Mouse (Mus musculus): ENCODE results near the gene Pax8. TPM values are rescaled to one million over a fixed set of nuclear protein-coding genes. Genes with fewer than 3 reads are reported as not detected.

Gene Pax8
- total RNA-seq, 2 experiments from 2014 or later: not detected

DNA sequence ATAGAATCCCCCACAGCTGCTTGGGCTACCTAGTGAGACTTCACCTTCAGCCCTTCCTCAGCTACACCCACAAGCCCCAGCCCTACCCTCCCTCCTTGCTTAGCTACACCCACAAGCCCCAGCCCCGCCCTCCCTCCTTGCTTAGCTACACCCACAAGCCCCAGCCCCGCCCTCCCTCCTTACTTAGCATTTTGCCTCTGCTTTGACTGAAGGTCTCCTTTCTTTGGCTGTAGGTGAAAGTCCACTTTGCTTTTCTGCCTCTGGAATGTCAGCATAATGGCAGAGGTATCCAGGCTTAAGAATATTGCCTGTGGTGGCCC is 14.6 kb downstream of the Pax8 start:
- no peak for DNase-seq

DNA sequence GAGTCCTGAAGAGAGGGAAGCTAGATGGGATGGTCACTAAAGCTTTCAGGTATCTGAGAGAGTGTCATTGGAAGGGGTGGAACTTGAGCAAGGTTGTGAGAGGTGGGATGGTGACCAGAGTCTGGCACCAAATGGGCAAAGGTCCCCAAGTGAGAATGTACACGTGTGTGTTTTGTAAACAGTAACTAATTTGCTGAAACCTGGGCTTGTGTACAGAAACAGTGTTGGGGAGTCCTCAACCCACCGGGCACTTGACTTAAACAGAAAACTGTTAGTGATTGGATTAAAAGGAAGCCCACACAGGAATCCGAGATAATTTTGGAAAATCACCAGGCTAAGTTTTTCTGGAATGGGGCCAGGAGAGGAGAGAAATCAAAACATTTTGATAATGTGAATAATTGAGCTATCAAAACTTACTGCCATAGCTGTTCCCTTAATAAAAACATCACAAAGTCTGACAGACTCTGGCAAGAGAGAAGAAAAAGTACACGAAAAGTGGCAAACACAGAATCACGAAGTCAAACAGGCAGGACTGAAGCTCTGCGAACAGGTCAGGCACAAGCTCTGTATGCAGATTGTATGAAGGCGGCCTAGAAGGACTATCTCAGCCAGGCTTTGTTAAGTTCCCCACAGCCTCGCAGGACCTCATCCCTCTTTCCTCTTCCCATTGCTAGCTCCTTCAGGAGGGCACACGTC is 15.1 kb downstream of the Pax8 start:
- DNase-seq: no peak

DNA sequence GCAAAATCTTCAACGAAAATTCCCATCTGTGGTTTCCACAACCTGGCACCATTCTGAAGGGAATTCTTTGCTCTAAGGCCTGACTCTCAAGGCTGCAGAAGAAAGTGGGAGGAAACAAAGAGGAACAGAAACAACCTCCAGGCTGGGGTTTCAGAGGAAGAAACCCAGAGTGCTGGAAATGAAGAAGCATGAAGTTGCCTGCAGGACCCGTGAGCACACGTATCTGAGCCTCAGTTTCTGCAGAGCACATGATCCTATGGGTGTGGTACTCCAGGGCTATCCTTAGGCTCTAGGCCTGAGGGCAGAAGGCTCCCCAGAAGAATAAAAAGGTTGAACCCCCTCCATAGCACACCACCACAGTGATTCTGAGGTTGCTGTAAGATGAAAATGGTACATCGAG is 18.6 kb downstream of the Pax8 start:
- DNase-seq: no peak

DNA sequence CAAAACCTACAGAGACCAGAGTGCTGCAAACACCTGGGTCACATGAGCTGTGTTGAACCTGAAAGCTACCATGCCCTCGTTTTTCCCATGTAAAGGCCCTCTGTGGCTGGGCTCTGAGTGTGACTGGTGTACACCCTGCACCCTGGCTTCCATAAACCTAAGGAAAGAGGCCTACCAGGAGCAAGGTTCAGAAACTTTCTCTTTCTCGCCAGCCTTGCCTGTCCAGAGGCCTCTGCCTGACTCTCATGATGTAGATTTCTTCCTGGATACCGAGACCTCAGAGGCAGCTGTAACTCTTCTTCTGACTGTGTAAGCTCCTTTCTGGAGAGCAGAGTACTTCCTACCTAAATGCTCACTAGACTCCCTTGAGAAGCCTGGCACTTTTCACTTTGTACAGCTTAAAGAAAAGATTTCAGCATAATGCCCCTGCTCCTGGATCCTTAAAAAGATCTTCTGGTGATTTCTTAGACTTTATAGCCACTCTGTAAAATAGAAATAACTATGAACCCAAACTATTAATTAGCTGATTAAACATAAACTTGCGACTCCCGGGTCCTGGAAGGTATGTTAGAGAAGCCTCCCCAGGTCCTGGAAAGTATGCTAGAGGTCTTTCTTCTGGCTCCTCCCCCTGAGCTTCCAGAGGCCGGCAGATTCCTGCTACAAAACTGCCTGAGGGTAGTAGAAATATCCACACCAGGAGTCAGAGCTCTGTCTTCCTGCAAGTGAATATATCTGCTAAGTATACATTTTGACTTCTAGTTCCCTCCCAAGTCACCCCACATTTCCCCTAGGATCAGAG is 20.1 kb downstream of the Pax8 start:
- DNase-seq: no peak

DNA sequence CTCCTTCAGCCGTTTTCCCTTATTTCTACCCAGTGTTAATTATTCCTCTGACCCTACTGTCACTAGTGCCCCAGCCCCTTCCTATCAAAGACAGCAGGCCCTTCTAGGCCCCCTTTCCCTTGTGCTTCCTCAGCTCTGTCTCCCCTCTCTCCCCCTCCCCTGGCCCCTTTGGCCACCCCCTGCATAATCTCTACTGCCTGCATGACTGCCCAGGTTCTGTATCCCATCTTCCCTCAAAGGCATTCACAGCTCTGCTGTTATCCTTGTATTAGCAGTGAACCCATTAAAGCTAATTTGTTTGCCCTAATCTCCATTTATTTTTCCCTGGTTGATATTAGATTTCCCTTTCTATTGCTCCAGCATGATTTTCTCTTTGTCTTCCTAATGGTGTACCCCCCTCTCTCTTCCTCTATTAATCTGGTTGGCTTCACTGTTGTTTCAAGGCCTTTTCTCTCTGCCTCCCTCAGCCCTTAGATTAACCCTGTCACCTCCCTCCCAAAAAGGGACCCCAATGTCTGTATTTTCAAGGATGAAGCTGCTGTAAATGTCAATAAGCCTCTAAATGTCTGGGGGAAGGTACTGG is 20.9 kb downstream of the Pax8 start:
- no peak for DNase-seq

DNA sequence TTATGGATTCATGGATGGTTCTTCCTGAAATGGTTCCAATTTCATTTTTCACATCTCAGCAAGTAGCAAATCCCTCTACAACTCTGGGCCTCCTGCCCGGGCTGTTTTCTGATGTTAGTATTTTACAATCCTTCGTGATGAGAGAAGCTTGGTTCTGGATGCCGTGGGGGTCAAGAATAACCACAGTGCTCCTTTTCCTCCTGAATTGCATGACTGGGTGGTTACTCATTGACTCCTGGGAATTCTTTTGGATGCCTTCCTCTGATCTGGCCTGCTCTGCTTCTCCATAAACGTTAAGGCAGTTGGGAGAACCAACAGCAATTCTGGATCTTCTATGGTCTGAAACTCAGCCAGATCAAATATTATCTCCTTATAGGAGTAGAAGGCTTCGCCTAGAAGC is 22.2 kb downstream of the Pax8 start:
- peak; percentile 20 for DNase-seq

DNA sequence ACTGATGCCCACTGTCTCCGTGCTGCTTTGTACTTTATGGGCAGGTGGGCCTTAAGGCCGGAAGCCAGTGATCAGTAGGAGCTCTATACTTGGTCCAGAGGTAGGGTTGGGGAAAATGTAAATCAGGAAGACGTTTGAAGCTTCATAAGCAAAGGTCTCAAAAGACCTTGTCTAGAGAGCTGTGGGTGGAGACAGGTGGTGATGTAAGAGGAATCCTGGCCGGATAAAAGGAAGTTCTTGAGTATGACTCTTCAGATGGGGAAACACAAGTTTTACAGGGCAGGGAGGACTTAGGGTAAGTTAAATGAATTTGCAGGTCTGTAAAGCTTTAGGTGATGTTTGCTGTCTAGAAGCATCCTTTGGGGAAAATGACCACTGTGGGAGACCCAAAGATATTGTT is 26.3 kb downstream of the Pax8 start:
- DNase-seq: no peak

DNA sequence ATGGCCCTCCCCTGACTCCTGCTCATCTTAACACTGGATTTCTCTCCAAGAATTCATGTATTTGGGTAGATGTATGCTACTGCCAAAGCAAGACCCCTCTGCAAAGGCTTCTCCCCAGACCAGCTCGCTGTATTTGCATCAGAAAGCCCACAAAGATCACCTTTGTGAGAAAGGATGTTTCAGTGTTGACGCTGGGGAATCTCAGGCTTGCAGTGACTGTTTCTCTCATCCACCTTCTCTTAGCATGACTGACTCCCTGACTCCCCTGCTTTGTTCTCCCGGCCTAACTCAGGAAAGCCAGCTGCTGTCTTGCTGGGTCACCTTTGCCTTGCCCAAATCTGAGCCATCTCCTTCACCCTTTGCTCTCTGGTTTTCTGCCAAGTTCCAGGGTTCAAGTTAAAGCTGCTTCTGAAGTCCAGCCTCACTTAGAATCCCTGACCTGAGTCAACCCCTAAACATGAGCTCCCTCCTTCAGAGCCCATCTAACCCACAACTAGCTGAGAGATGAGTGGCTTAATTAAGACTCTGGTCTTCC is 32.1 kb downstream of the Pax8 start:
- DNase-seq: no peak

DNA sequence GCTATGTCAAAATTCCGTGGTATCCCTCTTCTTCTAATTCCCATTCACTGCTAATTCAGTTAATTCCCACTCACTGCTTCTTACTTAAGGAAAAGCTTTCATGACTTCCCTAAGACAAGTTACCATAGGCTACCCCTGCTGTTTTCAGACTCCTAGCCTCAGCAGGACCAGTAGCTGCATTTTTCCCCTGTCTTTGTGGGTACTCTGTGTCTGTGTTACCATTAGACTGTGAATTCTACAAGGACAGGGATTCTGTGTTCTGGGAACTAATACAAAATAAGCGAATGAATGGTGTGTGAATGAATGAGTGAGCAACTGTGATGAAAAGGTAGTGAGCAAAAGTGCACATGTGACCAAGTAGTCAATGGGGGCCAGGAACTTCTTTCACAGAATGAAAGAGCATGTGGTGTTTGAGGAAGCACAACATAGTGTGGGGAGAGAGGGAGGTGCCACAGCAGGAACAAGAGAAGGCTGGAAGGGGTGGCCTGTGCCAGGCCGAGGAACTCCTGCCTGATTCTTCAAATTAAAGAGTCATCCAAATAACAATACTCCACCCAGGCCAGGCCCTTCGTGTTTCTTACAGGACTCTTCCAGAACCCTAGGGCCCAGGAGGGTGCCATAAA is 33.0 kb downstream of the Pax8 start:
- DNase-seq: no peak

DNA sequence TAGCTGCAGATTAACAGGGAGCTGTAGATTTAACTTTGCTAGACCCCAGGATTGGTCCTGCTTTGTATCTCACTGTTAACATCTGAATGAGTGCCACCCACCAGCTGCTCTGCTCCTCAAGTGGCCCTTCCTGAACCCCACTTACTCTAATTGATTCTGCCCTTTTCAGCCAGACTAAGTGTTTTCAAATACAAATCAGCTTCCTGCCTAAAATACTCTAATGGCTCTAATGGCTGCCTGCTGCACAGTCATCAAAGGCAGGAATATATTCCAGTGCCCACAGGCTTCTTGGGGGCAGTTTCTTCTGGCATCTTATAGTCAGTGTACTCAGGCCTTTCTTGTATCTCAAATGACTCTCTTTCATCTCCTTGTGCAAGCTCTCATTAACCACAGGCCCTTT is 33.5 kb downstream of the Pax8 start:
- no peak for DNase-seq

DNA sequence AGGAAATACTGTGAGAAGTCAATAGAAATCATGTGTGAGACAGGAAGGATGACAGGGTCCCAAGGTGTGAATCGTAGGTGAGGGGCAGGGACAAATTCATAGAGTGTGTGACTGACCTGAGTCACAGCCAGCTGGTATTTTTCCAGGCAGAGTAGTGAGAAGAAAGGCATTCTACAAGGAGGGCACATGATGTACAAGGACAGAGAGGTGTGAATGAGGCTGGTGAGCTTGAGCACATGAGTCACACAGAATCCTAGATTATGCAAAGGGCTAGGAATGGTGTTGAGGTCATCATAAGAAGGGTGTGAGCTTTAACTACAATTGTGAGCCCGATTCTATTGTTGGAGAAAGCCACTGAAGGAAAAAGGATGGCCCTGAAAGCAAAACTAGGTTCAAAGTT is 35.3 kb downstream of the Pax8 start:
- no peak for DNase-seq

DNA sequence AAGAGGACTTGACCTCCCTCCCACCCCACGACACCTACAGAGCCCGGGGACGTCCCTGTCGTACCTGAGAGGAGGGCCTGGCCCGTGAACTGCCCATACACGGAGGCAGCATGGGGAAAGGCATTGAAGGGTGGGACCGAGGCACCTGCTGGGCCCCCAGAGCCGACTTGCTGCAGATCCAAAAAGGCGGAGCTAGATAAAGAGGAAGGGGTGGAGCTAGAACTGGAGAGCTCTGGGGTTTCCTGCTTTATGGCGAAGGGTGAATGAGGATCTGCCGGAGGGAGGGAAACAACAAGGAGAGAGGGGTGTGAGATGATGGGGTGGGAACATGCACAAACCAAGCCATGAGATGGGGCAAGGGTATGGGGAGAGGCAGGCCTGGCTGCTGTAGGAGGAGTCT is 39.7 kb downstream of the Pax8 start:
- DNase-seq: no peak

DNA sequence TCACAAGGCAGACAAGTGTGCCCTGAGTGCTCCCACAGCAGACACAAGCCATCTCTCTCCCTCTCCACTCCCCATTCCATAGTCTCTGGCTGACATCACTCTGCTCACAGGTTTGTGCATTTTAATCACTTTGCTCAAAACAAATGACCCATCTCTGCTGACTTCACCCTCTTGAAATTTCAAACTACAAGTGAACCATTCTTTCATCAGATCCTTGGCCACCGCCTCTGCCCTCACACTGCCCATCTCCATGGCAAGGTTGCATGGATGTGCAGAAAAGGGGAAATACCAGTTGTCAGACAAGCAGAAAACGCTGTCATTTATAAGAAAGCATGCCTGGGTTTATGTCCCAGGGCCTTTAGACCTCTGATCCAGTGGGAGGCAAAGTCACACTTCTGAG is 40.7 kb downstream of the Pax8 start:
- no peak for DNase-seq

DNA sequence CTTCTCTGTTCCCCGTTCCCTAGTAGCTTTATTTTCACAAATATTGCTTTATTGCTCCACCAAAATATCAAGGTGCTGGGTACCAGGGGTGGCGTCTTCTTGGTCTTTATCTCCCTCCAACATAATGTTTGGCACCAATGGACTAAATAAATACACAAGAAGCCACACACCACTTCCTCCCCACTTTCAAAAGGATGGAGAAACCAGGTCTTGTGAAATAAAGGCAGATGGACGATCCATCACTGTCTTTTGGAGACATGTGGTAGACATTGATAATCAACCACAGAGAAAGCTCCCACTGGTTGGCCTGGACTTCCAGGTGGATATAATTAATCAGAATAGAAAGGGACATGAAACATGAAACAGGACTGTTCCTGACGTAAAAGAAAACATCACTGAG is 45.6 kb downstream of the Pax8 start:
- DNase-seq: no peak

DNA sequence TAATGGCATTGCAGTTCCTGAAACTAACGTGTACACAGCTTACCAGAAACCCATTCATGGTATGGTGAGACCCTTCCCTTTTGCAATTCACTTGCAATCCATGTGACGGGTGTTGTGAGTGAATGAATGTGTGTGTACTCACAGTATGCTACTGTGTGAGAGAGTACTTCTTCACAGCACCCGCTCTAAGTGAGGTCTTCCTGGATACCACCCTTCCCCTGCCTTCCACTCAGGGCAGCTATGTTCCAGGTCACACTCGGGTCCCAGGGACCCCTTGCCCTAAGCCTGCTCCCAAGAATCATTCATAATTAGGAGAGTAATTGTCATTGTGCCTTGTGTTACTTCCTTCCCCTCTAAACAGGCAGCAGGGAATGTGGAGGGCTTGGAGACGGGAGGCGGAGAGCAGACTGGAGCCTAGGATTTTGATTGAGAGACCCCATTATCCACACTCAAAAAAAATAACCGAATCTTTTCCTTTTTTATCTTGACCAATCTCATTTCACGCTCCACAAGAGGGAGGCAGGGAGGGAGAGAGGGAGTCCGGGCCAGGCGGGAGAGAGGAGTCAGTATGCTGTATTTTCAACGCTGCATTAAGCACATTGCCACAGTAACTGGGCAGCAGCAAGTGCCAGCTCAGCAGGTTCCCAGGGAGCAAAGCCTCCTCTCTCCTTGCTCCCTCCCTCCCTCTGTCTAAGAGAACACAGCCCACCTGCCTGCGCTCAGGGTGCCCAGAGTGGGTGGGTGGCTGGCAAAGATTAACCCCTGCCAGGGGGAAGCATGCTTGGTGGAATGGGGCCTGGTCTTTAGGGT is 47.3 kb downstream of the Pax8 start:
- DNase-seq: no peak

DNA sequence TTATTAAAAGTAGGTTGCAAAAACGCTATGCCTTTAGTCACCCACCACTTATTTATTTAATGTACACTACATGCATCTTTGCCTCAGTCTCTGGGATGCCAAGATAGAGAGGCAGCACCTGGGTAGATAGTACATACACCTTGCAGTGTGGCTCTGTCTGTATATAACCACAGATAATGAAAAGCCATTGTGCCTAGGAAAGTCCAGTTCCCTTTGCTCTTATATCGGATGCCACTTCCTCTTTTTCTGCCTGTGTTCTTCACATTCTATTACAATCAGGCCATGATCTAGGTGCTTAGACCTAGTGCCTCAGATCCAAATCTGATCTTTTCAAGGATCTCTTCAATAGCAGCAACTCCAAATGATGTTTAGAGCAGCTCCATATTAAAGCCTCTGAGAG is 49.8 kb downstream of the Pax8 start:
- DNase-seq: no peak

DNA sequence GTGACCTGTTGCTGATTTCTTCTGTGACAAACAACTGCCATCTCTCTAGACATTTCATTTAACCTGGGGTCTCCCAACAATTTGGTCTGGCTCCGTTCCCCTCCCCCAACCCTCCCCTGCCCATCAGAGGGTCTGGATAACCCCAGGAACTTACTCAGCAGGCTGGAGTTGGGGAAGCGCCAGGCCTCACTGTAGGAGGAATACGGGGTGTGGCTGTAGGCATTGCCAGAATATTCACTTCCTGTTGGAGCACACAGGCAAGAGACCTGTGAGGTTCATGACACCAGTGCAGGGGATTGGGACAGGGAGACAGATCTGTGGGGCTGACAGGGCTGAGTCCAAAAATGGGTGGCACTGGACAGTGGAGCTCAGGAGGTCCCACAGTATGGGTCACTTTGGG is 52.6 kb downstream of the Pax8 start:
- DNase-seq: no peak

DNA sequence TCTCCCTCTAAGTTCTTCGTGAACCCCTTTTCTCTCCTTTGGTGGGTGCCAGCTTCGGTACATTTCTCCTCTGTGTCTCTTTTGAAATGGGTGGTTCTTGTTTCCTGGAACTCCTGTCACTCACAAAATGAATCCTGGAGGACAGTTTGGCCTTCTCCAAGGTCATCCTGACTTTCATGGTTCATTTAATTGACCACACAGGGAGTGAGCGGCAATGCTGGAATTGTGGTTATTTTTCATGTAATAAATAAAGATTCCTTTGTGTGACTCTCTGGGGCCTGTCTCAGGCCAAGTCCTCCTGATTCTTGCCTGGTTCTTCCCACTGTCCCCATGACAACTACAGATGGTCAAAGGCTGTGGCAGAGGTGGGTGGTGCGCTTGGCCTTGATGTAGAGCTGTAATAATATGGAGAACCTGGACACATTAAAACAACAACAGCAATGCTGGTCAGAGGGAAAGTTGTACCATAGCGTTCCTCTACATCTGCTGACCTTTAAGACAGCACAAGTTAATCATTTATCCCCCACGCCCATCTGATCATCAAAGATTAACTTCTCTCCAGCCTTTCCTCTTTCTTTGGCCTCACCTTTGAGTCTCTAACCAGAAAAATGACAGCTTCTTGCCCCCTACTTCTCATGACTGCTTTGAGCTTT is 54.1 kb downstream of the Pax8 start:
- DNase-seq: no peak

DNA sequence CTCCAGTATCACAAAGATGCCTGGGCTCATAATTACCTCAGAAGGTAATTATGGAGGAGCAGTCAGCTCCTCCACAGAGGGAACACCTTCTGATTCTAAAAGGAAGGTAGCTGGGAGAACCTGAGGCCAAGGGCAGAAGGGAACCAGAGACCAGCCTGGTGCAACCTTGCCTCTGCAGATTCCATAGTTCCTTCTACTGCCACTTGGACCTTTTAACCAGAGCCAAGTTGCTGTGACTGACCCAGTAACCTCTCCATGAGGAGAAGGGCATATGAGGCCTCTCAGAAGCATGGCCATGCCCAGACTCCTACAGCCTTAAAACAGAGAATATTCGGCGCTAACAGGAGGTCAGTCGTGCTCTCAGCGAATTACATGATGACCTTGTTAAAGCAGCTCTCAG is 57.8 kb downstream of the Pax8 start:
- no peak for DNase-seq

DNA sequence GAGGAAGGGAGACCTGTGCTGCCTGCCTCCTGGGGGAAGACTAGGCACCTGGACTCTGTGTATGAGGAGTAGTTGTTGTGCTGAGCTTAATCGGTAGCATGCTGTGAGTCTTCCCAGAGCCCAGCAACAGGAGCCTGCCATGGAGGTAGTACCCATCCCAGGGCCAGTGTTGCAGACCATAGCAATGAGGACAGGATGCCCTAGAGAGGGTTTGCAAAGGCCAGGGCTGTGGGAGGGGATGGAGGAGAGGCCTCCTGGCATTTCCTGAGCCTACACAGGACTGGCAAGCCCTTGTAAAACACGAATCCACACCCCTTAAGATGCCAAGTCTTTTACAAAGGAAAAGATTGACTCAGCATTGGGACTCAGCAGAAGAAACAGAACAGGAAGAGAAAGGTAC is 58.3 kb downstream of the Pax8 start:
- DNase-seq: no peak

DNA sequence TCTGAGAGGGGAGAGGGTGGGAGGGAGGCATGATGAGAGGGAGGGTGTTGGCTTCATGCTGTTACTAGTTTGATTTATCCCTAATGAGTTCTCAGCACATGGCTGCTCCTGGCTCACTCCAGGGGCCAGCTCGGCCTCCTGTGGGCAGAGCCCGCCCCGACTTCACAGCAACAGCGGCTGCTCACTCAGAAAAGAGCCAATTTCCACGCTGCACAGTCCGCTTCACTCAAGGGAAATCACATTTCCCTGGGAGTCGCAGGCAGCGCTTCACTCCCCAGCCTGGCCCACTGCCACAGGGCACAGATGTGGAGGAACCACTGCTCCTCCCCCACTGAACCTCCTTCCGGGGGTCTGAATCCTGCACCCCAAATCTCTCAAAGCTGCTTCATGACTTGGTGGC is 58.7 kb downstream of the Pax8 start:
- DNase-seq: peak; percentile 22

DNA sequence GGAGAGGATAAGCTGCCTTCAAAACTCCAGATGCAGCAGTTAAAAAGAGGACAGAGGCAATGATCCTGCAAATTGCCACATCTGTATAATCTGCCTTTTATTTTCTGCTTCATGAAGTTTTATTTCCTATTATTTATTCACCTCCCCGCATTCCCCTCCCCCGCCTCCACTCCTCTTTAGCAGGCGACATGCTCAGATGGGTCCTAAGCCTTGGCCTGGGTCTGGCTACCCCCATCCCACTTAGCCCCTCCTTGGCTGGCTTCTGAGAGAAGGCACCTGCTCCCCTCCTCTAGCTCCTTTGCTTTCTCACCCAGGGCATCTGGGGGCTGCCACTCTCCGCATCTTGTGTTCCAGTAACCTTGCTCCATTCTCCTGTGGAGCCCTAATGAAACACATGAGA is 61.7 kb downstream of the Pax8 start:
- DNase-seq: no peak
